Mouse (Mus musculus): Measurements from ENCODE around the gene Bcl11a.

Bcl11a gene

GRCm38 (mm10) chr11:24171675-24172285 lies 93.9 kb downstream of the Bcl11a start:
- in situ Hi-C loops (cut with MboI; ENCODE audit: low pct_unique_long_range_greater_than_20kb in 1 of 2, low sequenced_read_pairs in 2 of 2, unreplicated experiment in 1 of 2), result no loop called here

- in situ Hi-C loops (cut with MboI; ENCODE audit: low pct_unique_long_range_greater_than_20kb in 1 of 2, low sequenced_read_pairs in 2 of 2, unreplicated experiment in 1 of 2), result no loop called here
Observed at GRCm38 (mm10) chr11:24172585-24172984, 94.7 kb downstream of the Bcl11a start.

GRCm38 (mm10) chr11:24174161-24174792 lies 96.4 kb downstream of the Bcl11a start:
- in situ Hi-C loops (cut with MboI; ENCODE audit: low pct_unique_long_range_greater_than_20kb in 1 of 2, low sequenced_read_pairs in 2 of 2, unreplicated experiment in 1 of 2), result no loop called here

- in situ Hi-C loops (cut with MboI; ENCODE audit: low pct_unique_long_range_greater_than_20kb in 1 of 2, low sequenced_read_pairs in 2 of 2, unreplicated experiment in 1 of 2), result no loop called here
Observed at GRCm38 (mm10) chr11:24177458-24177857, 99.6 kb downstream of the Bcl11a start.

- in situ Hi-C loops (cut with MboI; ENCODE audit: low pct_unique_long_range_greater_than_20kb in 1 of 2, low sequenced_read_pairs in 2 of 2, unreplicated experiment in 1 of 2), result no loop called here
Observed at GRCm38 (mm10) chr11:24178823-24179476, 101.1 kb downstream of the Bcl11a start.

- in situ Hi-C loops (cut with MboI; ENCODE audit: low pct_unique_long_range_greater_than_20kb in 1 of 2, low sequenced_read_pairs in 2 of 2, unreplicated experiment in 1 of 2), result no loop called here
Observed at GRCm38 (mm10) chr11:24180040-24180439, 102.2 kb downstream of the Bcl11a start.

GRCm38 (mm10) chr11:24183501-24183900 lies 105.6 kb downstream of the Bcl11a start:
- in situ Hi-C loops (cut with MboI; ENCODE audit: low pct_unique_long_range_greater_than_20kb in 1 of 2, low sequenced_read_pairs in 2 of 2, unreplicated experiment in 1 of 2), result no loop called here

- in situ Hi-C loops (cut with MboI; ENCODE audit: low pct_unique_long_range_greater_than_20kb in 1 of 2, low sequenced_read_pairs in 2 of 2, unreplicated experiment in 1 of 2), result no loop called here
Observed at GRCm38 (mm10) chr11:24184932-24185331, 107.1 kb downstream of the Bcl11a start.

- in situ Hi-C loops (cut with MboI; ENCODE audit: low pct_unique_long_range_greater_than_20kb in 1 of 2, low sequenced_read_pairs in 2 of 2, unreplicated experiment in 1 of 2), result no loop called here
Observed at GRCm38 (mm10) chr11:24190411-24190810, 112.6 kb downstream of the Bcl11a start.

- in situ Hi-C loops (cut with MboI; ENCODE audit: low pct_unique_long_range_greater_than_20kb in 1 of 2, low sequenced_read_pairs in 2 of 2, unreplicated experiment in 1 of 2), result no loop called here
Observed at GRCm38 (mm10) chr11:24196460-24197190, 118.8 kb downstream of the Bcl11a start.

GRCm38 (mm10) chr11:24197424-24197823 lies 119.6 kb downstream of the Bcl11a start:
- in situ Hi-C loops (cut with MboI; ENCODE audit: low pct_unique_long_range_greater_than_20kb in 1 of 2, low sequenced_read_pairs in 2 of 2, unreplicated experiment in 1 of 2), result no loop called here

GRCm38 (mm10) chr11:24199560-24199959 lies 121.7 kb downstream of the Bcl11a start:
- in situ Hi-C loops (cut with MboI; ENCODE audit: low pct_unique_long_range_greater_than_20kb in 1 of 2, low sequenced_read_pairs in 2 of 2, unreplicated experiment in 1 of 2), result no loop called here

- in situ Hi-C loops (cut with MboI; ENCODE audit: low pct_unique_long_range_greater_than_20kb in 1 of 2, low sequenced_read_pairs in 2 of 2, unreplicated experiment in 1 of 2), result no loop called here
Observed at GRCm38 (mm10) chr11:24200310-24200709, 122.5 kb downstream of the Bcl11a start.

- in situ Hi-C loops (cut with MboI; ENCODE audit: low pct_unique_long_range_greater_than_20kb in 1 of 2, low sequenced_read_pairs in 2 of 2, unreplicated experiment in 1 of 2), result no loop called here
Observed at GRCm38 (mm10) chr11:24201223-24201622, 123.4 kb downstream of the Bcl11a start.

GRCm38 (mm10) chr11:24202641-24203361 lies 124.9 kb downstream of the Bcl11a start:
- in situ Hi-C loops (cut with MboI; ENCODE audit: low pct_unique_long_range_greater_than_20kb in 1 of 2, low sequenced_read_pairs in 2 of 2, unreplicated experiment in 1 of 2), result no loop called here

- in situ Hi-C loops (cut with MboI; ENCODE audit: low pct_unique_long_range_greater_than_20kb in 1 of 2, low sequenced_read_pairs in 2 of 2, unreplicated experiment in 1 of 2), result no loop called here
Observed at GRCm38 (mm10) chr11:24203489-24203888, 125.6 kb downstream of the Bcl11a start.

- in situ Hi-C loops (cut with MboI; ENCODE audit: low pct_unique_long_range_greater_than_20kb in 1 of 2, low sequenced_read_pairs in 2 of 2, unreplicated experiment in 1 of 2), result no loop called here
Observed at GRCm38 (mm10) chr11:24208951-24209351, 131.1 kb downstream of the Bcl11a start.

GRCm38 (mm10) chr11:24214509-24215134 lies 136.8 kb downstream of the Bcl11a start:
- in situ Hi-C loops (cut with MboI; ENCODE audit: low pct_unique_long_range_greater_than_20kb in 1 of 2, low sequenced_read_pairs in 2 of 2, unreplicated experiment in 1 of 2), result no loop called here

Data from mouse embryonic stem cell (cell line).